Mouse (Mus musculus) 416B (cell line): ENCODE measurements around the gene Hs6st1.

Source experiments
- DNase-seq: peaks from one replicate; pipeline ENCODE4 v3.0.0; 2011; ENCODE audit warnings: low read depth

The Hs6st1 gene

GRCm38 (mm10) chr1:36064861-36065760, 3.1 kb upstream of the Hs6st1 start:
- peak; percentile 88 for DNase-seq

GRCm38 (mm10) chr1:36065761-36066150, 2.4 kb upstream of the Hs6st1 start:
- DNase-seq = no peak

GRCm38 (mm10) chr1:36066216-36066980, 1.8 kb upstream of the Hs6st1 start:
- no peak for DNase-seq

- DNase-seq = no peak
Measured at GRCm38 (mm10) chr1:36067201-36067600, 999 bp upstream of the Hs6st1 start.

GRCm38 (mm10) chr1:36067611-36068010, 589 bp upstream of the Hs6st1 start:
- DNase-seq = no peak

- peak; percentile 53 for DNase-seq
Measured at GRCm38 (mm10) chr1:36068531-36069120, 426 bp downstream of the Hs6st1 start.

GRCm38 (mm10) chr1:36069291-36069771, 1.1 kb downstream of the Hs6st1 start:
- DNase-seq = no peak

GRCm38 (mm10) chr1:36070190-36070589, 2.0 kb downstream of the Hs6st1 start:
- DNase-seq = no peak

- no peak for DNase-seq
Measured at GRCm38 (mm10) chr1:36070740-36071139, 2.5 kb downstream of the Hs6st1 start.

GRCm38 (mm10) chr1:36071176-36071575, 3.0 kb downstream of the Hs6st1 start:
- DNase-seq = no peak

- no peak for DNase-seq
Measured at GRCm38 (mm10) chr1:36071611-36072010, 3.4 kb downstream of the Hs6st1 start.

GRCm38 (mm10) chr1:36072588-36073556, 4.7 kb downstream of the Hs6st1 start:
- peak; percentile 79 for DNase-seq

GRCm38 (mm10) chr1:36073566-36073965, 5.4 kb downstream of the Hs6st1 start:
- DNase-seq = no peak

- no peak for DNase-seq
Measured at GRCm38 (mm10) chr1:36074197-36074596, 6.0 kb downstream of the Hs6st1 start.

- DNase-seq = no peak
Measured at GRCm38 (mm10) chr1:36074968-36075367, 6.8 kb downstream of the Hs6st1 start.

- DNase-seq = no peak
Measured at GRCm38 (mm10) chr1:36075652-36076051, 7.5 kb downstream of the Hs6st1 start.

- DNase-seq = no peak
Measured at GRCm38 (mm10) chr1:36077084-36077483, 8.9 kb downstream of the Hs6st1 start.

GRCm38 (mm10) chr1:36078250-36078649, 10.1 kb downstream of the Hs6st1 start:
- no peak for DNase-seq

GRCm38 (mm10) chr1:36079679-36080078, 11.5 kb downstream of the Hs6st1 start:
- no peak for DNase-seq

- DNase-seq = no peak
Measured at GRCm38 (mm10) chr1:36080974-36081373, 12.8 kb downstream of the Hs6st1 start.

- DNase-seq = no peak
Measured at GRCm38 (mm10) chr1:36082184-36082583, 14.0 kb downstream of the Hs6st1 start.
